Mouse (Mus musculus) heart, adult 2 months (tissue): ENCODE results near the gene Tfrc.

Experiments used
- CTCF ChIP-seq: fragments of 200-600 bp; IDR thresholded peaks from 2 replicates; pipeline ENCODE4 v1.8.1; 2022; ENCODE audit warnings: antibody characterized with exemption, mild to moderate bottlenecking, moderate library complexity
- EP300 ChIP-seq: fragments of 200-500 bp; IDR thresholded peaks from 2 replicates; pipeline ENCODE4 v1.6.1; 2011; ENCODE audit warnings: low read depth, low read length, control low read depth; ENCODE audit not compliant: insufficient read depth
- POLR2A ChIP-seq: fragments of 200-500 bp; IDR thresholded peaks from 2 replicates; pipeline ENCODE4 v1.6.1; 2011; ENCODE audit warnings: mild to moderate bottlenecking, low read depth, low read length, control low read depth; ENCODE audit not compliant: insufficient read depth

DNA sequence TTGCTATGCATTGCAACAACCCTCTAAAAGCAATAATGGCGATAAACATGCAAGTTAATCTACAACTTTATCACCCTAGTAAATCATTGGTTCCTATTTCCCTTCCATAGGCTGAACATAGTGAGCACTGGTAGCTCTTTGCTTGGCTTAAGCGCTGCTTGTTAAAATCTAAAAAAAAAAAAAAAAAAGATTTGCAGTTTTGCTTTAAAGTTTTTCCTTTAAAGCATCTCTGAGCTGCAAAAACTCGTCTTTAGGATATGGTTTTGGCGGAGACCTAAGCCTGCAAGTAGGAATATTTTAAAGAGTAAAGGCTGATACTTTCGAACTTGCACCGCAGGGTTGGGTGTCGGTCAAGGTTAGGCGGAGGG is 392 bp upstream of the Tfrc start:
- TF ChIP-seq EP300 (no peak), POLR2A (no peak), CTCF (no peak)
